Mouse (Mus musculus) cerebellum, postnatal 10 days (tissue): Measurements from ENCODE around the gene Pvr.

ENCODE experiments used
- DNase-seq, 2 experiments: peaks; one replicate each; pipeline ENCODE4 v3.0.0; 2021; ENCODE audit warnings: mixed read lengths in 2 of 2

The Pvr gene

DNA sequence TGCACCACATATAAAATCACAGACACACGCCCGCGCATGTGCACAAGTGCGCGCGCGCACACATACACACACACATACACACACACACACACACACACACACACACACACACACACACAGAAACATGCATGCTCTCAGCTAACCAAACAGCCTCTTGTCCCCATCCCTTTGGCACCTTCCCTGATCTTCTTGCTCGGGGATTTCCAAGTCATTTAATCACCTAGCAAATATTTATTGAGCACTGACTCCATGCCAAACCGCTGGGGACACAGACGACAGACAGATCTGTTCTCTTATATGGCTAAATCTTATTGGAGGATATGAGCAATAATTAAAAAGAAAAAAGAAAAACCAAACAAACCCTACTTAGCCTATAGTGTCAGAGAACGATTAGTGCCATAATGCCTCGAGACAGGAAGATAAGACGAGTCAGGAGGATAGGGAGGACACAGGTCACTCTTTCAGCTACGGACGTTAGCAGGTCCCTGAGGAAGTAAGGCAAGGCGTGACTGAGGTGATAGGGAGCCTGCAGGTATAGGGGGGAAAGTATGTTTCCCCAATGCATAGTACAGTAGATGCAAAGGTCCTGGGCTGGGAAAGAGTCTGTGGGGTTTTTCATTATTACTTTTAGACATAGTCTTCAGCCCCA is 53.1 kb downstream of the Pvr start:
- DNase-seq = no peak

GRCm38 (mm10) chr7:19866490-19866889 is 54.5 kb downstream of the Pvr start:
- no peak for DNase-seq

GRCm38 (mm10) chr7:19865246-19866036 is 55.5 kb downstream of the Pvr start:
- no peak for DNase-seq

DNA sequence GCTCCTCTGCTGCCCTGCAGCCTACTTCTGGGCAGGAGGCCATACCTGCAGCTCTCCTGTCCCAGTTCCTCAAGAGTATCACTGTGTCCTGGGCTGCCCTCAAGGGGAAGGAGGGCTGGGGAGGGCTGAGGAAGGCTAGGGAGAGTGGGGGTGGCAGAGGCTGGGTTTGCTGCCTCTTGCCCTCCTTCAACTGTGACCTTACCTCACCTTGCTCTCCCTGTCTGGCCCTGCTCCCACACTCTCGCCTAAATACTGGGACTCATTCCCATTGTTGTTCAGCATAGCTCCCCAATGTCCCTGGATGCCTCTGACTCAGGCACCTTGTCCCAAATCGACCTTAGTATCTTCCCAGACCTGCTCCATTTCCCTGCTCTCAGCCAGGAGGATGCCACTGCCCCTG is 56.7 kb downstream of the Pvr start:
- DNase-seq = no peak

- DNase-seq = no peak
Measured at GRCm38 (mm10) chr7:19861199-19861598, 59.8 kb downstream of the Pvr start, which contains the start of gene Ceacam16. Ceacam16 (minus strand) TSS chr7:19861299.

DNA sequence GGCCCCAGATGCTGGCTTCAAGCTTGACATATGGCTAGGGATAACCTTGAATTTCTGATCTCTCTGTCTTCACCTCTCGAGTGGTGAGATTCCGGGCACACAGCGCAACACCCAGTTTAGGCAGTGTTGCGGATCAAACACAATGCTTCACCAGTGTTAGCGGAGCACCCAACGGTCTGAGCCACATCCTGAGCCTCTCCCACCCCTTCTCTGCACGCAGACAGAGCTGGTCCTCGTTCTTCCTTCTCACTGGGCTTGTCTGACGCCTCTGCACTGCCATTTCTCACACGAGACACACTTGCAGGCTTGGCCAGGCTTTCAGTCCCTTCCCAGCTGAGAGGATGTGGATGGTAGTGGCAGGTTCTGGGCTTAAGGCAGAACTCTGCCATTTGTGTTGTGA is 61.2 kb downstream of the Pvr start:
- DNase-seq = no peak

DNA sequence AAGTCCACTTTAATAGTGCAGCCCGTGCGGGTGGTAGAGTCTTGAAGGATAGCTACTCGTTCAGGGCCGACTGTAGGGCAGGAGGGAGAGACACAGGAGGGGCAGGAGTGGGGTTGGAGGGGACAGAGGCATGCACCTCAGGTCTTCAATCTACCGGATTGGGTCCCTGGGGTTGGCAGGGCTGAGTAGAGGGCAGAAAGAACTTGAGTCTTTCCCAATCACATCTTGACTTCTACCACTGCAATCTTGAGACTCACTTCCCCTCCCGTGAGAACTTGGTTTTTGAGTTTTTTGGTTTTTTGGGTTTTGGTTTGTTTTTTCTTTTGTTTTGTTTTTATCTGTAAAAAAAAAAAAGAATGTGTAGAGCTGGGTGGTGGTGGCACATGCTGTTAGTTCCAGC is 64.7 kb downstream of the Pvr start:
- DNase-seq = no peak

DNA sequence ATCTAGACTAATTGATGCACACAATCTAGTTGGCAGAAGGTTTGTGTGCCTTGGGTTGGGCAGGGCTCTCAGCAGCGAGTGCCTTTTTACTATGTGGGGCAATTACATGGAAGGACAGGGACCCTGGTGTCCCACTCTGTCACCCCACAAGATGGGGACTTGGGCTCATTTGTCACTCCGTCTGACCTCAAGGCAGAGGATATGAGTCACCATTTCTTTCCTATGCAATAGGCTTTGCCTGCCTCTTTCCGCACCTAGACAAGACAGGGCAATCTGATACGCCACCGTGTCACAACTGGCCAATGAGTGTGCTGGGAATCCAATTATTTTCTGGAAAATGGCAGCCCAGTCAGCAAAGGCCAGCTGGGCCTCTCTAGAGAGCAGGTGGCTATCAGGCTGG is 65.3 kb downstream of the Pvr start:
- no peak for DNase-seq
